Mouse (Mus musculus): ENCODE measurements around the gene Heg1. TPM values are rescaled to one million over a fixed set of nuclear protein-coding genes. Genes with fewer than 3 reads are reported as not detected.

Gene Heg1
- polyA plus RNA-seq, 2 experiments = 3.2 to 3.5 TPM

- Histone ChIP-seq H3K4me2 (ENCODE audit: low read depth) (no peak overlapping the region), H3K36me3 (replicated peaks; ENCODE audit: control insufficient read depth, insufficient read depth, low read depth) (no peaks in the 10 kb centered on the region), H3K9me3 (ENCODE audit: control insufficient read depth, low read length) (no peaks in the 10 kb centered on the region), H3K4me3 (ENCODE audit: insufficient read depth in 1 of 2, low read depth in 2 of 2, low read length in 2 of 2) (no peak overlapping the region), H3K9ac (replicated peaks) (no peak overlapping the region), H3K27me3 (ENCODE audit: control insufficient read depth, insufficient read depth, low read length) (no peaks in the 10 kb centered on the region), H3K27ac (no peak overlapping the region), H3K4me1 (replicated peaks; ENCODE audit: control insufficient read depth in 2 of 2, insufficient read depth in 2 of 2, low read length in 1 of 2) (peaks cover 7 to 41% of the 10 kb centered on the region in 2 experiments)
- no peak for TF ChIP-seq EP300 (IDR thresholded peaks at IDR 0.05; ENCODE audit: low read depth)
- no peak for TF ChIP-seq CTCF (IDR thresholded peaks at IDR 0.05; ENCODE audit: low read depth)
- DNase-seq (ENCODE audit: low read depth in 3 of 3, low spot score in 3 of 3) = no peak
- 52% methylated on average over 12 of the region's 12 CpGs for WGBS (ENCODE audit: insufficient replicate concordance)
- ATAC-seq (ENCODE audit: insufficient read depth) = no peak
These were observed 82.1 kb downstream of the Heg1 start for GRCm38 (mm10) chr16:33766309-33766708.

- Histone ChIP-seq H3K27me3 (ENCODE audit: control insufficient read depth, insufficient read depth, low read length) (no peaks in the 10 kb centered on the region), H3K4me3 (ENCODE audit: insufficient read depth in 1 of 2, low read depth in 2 of 2, low read length in 2 of 2) (no peak overlapping the region), H3K9ac (replicated peaks) (no peak overlapping the region), H3K36me3 (replicated peaks; ENCODE audit: control insufficient read depth, insufficient read depth, low read depth) (no peaks in the 10 kb centered on the region), H3K4me1 (replicated peaks; ENCODE audit: control insufficient read depth in 2 of 2, insufficient read depth in 2 of 2, low read length in 1 of 2) (peaks cover 3 to 37% of the 10 kb centered on the region in 2 experiments), H3K4me2 (ENCODE audit: low read depth) (no peak overlapping the region), H3K9me3 (ENCODE audit: control insufficient read depth, low read length) (no peaks in the 10 kb centered on the region), H3K27ac (no peak overlapping the region)
- 64% methylated on average over 15 of the region's 15 CpGs for whole genome bisulfite sequencing (ENCODE audit: insufficient replicate concordance)
- no peak for TF ChIP-seq CTCF (IDR thresholded peaks at IDR 0.05; ENCODE audit: low read depth)
- no peak for TF ChIP-seq EP300 (IDR thresholded peaks at IDR 0.05; ENCODE audit: low read depth)
- ATAC-seq (ENCODE audit: insufficient read depth) = no peak
- DNase-seq (ENCODE audit: low read depth in 3 of 3, low spot score in 3 of 3) = no peak
These were observed 82.6 kb downstream of the Heg1 start for GRCm38 (mm10) chr16:33766757-33767156.

DNA sequence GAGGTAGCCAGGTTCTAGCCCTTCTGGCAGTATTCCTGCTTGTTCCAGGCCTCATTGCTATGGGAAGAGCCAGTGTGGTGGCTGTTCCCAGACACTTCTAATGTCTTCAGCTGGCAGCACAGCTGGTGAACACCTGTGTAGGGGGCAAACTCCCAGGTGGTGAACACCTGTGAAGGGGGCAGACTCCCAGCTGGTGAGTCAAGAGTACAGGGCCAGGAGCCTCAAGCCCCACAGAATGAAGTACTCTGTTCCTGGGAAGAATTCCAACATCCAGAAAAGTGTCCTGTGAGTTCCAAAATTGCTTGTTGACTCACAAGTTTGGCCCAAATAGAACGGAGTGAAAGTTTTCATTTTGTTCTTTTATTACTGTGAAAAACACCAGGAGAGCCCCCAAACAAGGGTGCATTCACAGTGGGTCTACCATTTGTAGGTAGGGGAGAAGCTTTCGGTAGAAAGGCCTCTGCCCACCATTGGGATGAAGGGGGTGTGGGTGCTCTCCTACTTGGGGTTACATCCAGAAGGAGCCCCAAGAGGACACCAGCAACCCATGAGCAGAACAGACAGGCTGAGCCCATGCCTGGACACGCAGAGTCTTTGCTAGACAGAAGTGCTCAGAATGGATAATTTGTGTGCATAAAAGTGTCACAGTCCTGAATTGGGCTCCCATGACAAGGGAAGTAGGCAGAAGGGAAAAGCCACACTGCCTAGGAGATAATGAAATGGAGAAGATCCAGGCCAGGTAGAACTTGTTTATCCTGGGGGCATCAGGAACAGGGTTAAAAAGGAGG is 84.5 kb downstream of the Heg1 start:
- TF ChIP-seq CTCF (IDR thresholded peaks at IDR 0.05; ENCODE audit: low read depth) (no peak), EP300 (IDR thresholded peaks at IDR 0.05; ENCODE audit: low read depth) (no peak)
- 77% methylated on average over 3 of the region's 3 CpGs for WGBS (ENCODE audit: insufficient replicate concordance)

GRCm38 (mm10) chr16:33769848-33770247 is 85.7 kb downstream of the Heg1 start:
- no peak for ATAC-seq (ENCODE audit: insufficient read depth)

More for the DNA sequence above, 84.5 kb downstream of the Heg1 start:
- H3K9ac ChIP-seq (replicated peaks) = no peak overlapping the region
- no peak overlapping the region for H3K27ac ChIP-seq
- H3K9me3 ChIP-seq (ENCODE audit: control insufficient read depth, low read length) = no peaks in the 10 kb centered on the region
- ATAC-seq (ENCODE audit: insufficient read depth) (no peak), DNase-seq (ENCODE audit: low read depth in 3 of 3, low spot score in 3 of 3) (no peak)
- H3K4me1 ChIP-seq (replicated peaks; ENCODE audit: control insufficient read depth in 2 of 2, insufficient read depth in 2 of 2, low read length in 1 of 2) = peaks cover 0 to 39% of the 10 kb centered on the region in 2 experiments
- no peaks in the 10 kb centered on the region for H3K27me3 ChIP-seq (ENCODE audit: control insufficient read depth, insufficient read depth, low read length)
- no peak overlapping the region for H3K4me3 ChIP-seq (ENCODE audit: insufficient read depth in 1 of 2, low read depth in 2 of 2, low read length in 2 of 2)
- no peaks in the 10 kb centered on the region for H3K36me3 ChIP-seq (replicated peaks; ENCODE audit: control insufficient read depth, insufficient read depth, low read depth)
- H3K4me2 ChIP-seq (ENCODE audit: low read depth) = no peak overlapping the region

GRCm38 (mm10) chr16:33770778-33771454 is 86.7 kb downstream of the Heg1 start:
- H3K9me3 ChIP-seq (ENCODE audit: control insufficient read depth, low read length) = no peaks in the 10 kb centered on the region
- 57% methylated on average over 4 of the region's 4 CpGs for WGBS (ENCODE audit: insufficient replicate concordance)
- DNase-seq (ENCODE audit: low read depth in 3 of 3, low spot score in 3 of 3) = no peak
- H3K9ac ChIP-seq (replicated peaks) = no peak overlapping the region
- peaks cover 0 to 36% of the 10 kb centered on the region in 2 experiments for H3K4me1 ChIP-seq (replicated peaks; ENCODE audit: control insufficient read depth in 2 of 2, insufficient read depth in 2 of 2, low read length in 1 of 2)
- no peak overlapping the region for H3K4me3 ChIP-seq (ENCODE audit: insufficient read depth in 1 of 2, low read depth in 2 of 2, low read length in 2 of 2)
- no peak overlapping the region for H3K4me2 ChIP-seq (ENCODE audit: low read depth)
- no peaks in the 10 kb centered on the region for H3K27me3 ChIP-seq (ENCODE audit: control insufficient read depth, insufficient read depth, low read length)
- TF ChIP-seq CTCF (IDR thresholded peaks at IDR 0.05; ENCODE audit: low read depth) (no peak), EP300 (IDR thresholded peaks at IDR 0.05; ENCODE audit: low read depth) (no peak)
- no peak for ATAC-seq (ENCODE audit: insufficient read depth)
- no peak overlapping the region for H3K27ac ChIP-seq
- no peaks in the 10 kb centered on the region for H3K36me3 ChIP-seq (replicated peaks; ENCODE audit: control insufficient read depth, insufficient read depth, low read depth)

More at GRCm38 (mm10) chr16:33769848-33770247, 85.7 kb downstream of the Heg1 start:
- H3K27ac ChIP-seq = no peak overlapping the region
- no peaks in the 10 kb centered on the region for H3K27me3 ChIP-seq (ENCODE audit: control insufficient read depth, insufficient read depth, low read length)
- H3K9ac ChIP-seq (replicated peaks) = no peak overlapping the region
- peaks cover 0 to 31% of the 10 kb centered on the region in 2 experiments for H3K4me1 ChIP-seq (replicated peaks; ENCODE audit: control insufficient read depth in 2 of 2, insufficient read depth in 2 of 2, low read length in 1 of 2)
- DNase-seq (ENCODE audit: low read depth in 3 of 3, low spot score in 3 of 3) = no peak
- H3K9me3 ChIP-seq (ENCODE audit: control insufficient read depth, low read length) = no peaks in the 10 kb centered on the region
- no peak overlapping the region for H3K4me2 ChIP-seq (ENCODE audit: low read depth)
- WGBS (ENCODE audit: insufficient replicate concordance) = 25% methylated on average over 7 of the region's 7 CpGs
- no peak overlapping the region for H3K4me3 ChIP-seq (ENCODE audit: insufficient read depth in 1 of 2, low read depth in 2 of 2, low read length in 2 of 2)
- TF ChIP-seq CTCF (IDR thresholded peaks at IDR 0.05; ENCODE audit: low read depth) (no peak), EP300 (IDR thresholded peaks at IDR 0.05; ENCODE audit: low read depth) (no peak)
- no peaks in the 10 kb centered on the region for H3K36me3 ChIP-seq (replicated peaks; ENCODE audit: control insufficient read depth, insufficient read depth, low read depth)
